In genomic region chr11:34839051-34839450, GRCm38 (mm10) we compare ENCODE assay signal across 23 mouse cellular contexts. TPM values are rescaled to one million over a fixed set of nuclear protein-coding genes. Genes with fewer than 3 reads are reported as not detected.
"Had no signal": no experiment of that assay in that cellular context is flagged by ENCODE, and none has a peak within 500 bp of the region (broad histone marks: within the 10 kb centered on the region; RNA-seq: fewer than 3 reads in every experiment).

No protein-coding gene starts in this region.

- H3K9ac ChIP-seq: forebrain, postnatal 0 days; hindbrain, embryonic 13.5 days; hindbrain, embryonic 15.5 days; kidney, embryonic 15.5 days; limb, embryonic 12.5 days had no signal

- ATAC-seq: forebrain, postnatal 0 days; hindbrain, postnatal 0 days; intestine, embryonic 16.5 days had no signal

- DNase-seq: forebrain, postnatal 0 days; gastrocnemius, postnatal 25 days; heart, adult 18-20 months; heart, postnatal 14 days; heart, postnatal 36 days; kidney, adult 11 months; kidney, adult 2 months; kidney, adult 9 months; kidney, postnatal 14 days; kidney, postnatal 36 days; liver had no signal

- H3K4me3 ChIP-seq: hindbrain, embryonic 13.5 days; hindbrain, embryonic 15.5 days; kidney, embryonic 15.5 days; layer of hippocampus, adult 2 months; left cerebral cortex, adult 2 months; limb, embryonic 10.5 days; limb, embryonic 12.5 days had no signal

- H3K36me3 ChIP-seq: hindbrain, embryonic 13.5 days; hindbrain, embryonic 15.5 days; kidney, embryonic 15.5 days; limb, embryonic 10.5 days; limb, embryonic 12.5 days had no signal

- H3K27me3 ChIP-seq: kidney, embryonic 15.5 days had no signal

- H3K9me3 ChIP-seq: hindbrain, embryonic 13.5 days; hindbrain, embryonic 15.5 days; kidney, embryonic 15.5 days; limb, embryonic 10.5 days; limb, embryonic 12.5 days had no signal

- H3K27ac ChIP-seq: hindbrain, embryonic 13.5 days; hindbrain, embryonic 15.5 days; hindbrain, postnatal 0 days; kidney, embryonic 15.5 days; kidney, postnatal 0 days; layer of hippocampus, adult 2 months; left cerebral cortex, adult 2 months; limb, embryonic 10.5 days; limb, embryonic 12.5 days had no signal

- H3K4me2 ChIP-seq: heart, embryonic 11.5 days; hindbrain, embryonic 13.5 days; hindbrain, embryonic 15.5 days; kidney, embryonic 15.5 days; limb, embryonic 12.5 days had no signal

RNA-seq across cellular contexts. Expression of gene Spdl1, which starts 5.6 kb away (rescaled TPM):
- total RNA-seq: gastrocnemius, adult 18-20 months had no signal
